Mouse (Mus musculus) forelimb bud, embryonic 11.5 days (tissue): ENCODE results near the gene Rtl8b.
"Not testable (repeated sequence)": the region's sequence is repeated elsewhere in the genome, so short reads cannot be mapped to it uniquely, and the experiment has no call there.

Source experiments
- DNase-seq: peaks from one replicate; pipeline ENCODE4 v3.0.0-alpha.2; 2012; ENCODE audit warnings: low read depth, low spot score

Gene Rtl8b

GRCm38 (mm10) chrX:53670294-53670693, at the start of gene Rtl8b:
Rtl8b (minus strand) TSS chrX:53670408.
- DNase-seq = peak; percentile 76

- DNase-seq = peak; percentile 64
Observed at GRCm38 (mm10) chrX:53716323-53717182, 46.3 kb upstream of the Rtl8b start.

GRCm38 (mm10) chrX:53715942-53716322, 45.7 kb upstream of the Rtl8b start:
- DNase-seq = no peak

- no peak for DNase-seq
Observed at GRCm38 (mm10) chrX:53702673-53703072, 32.5 kb upstream of the Rtl8b start.

- no peak for DNase-seq
Observed at GRCm38 (mm10) chrX:53699225-53699624, 29.0 kb upstream of the Rtl8b start.

- DNase-seq = no peak
Observed at GRCm38 (mm10) chrX:53694008-53694777, 24.0 kb upstream of the Rtl8b start.

GRCm38 (mm10) chrX:53693141-53693540, 22.9 kb upstream of the Rtl8b start:
- no peak for DNase-seq

- DNase-seq = no peak
Observed at GRCm38 (mm10) chrX:53692065-53692464, 21.9 kb upstream of the Rtl8b start.

- DNase-seq = not testable (repeated sequence)
Observed at GRCm38 (mm10) chrX:53684676-53685075, 14.5 kb upstream of the Rtl8b start.

GRCm38 (mm10) chrX:53682650-53683049, 12.4 kb upstream of the Rtl8b start:
- DNase-seq = not testable (repeated sequence)

GRCm38 (mm10) chrX:53676943-53677342, 6.7 kb upstream of the Rtl8b start:
- not testable (repeated sequence) for DNase-seq

- not testable (repeated sequence) for DNase-seq
Observed at GRCm38 (mm10) chrX:53670696-53671095, 488 bp upstream of the Rtl8b start.

- not testable (repeated sequence) for DNase-seq
Observed at GRCm38 (mm10) chrX:53669557-53670270, 494 bp downstream of the Rtl8b start.

- DNase-seq = not testable (repeated sequence)
Observed at GRCm38 (mm10) chrX:53652917-53653316, 17.3 kb downstream of the Rtl8b start.

GRCm38 (mm10) chrX:53645885-53646284, 24.3 kb downstream of the Rtl8b start:
- no peak for DNase-seq

GRCm38 (mm10) chrX:53642980-53643961, 26.9 kb downstream of the Rtl8b start, which contains the start of gene Rtl8a:
Rtl8a (minus strand) TSS chrX:53643682.
- DNase-seq = peak; percentile 72

GRCm38 (mm10) chrX:53642604-53642979, 27.6 kb downstream of the Rtl8b start:
- DNase-seq = not testable (repeated sequence)

GRCm38 (mm10) chrX:53638107-53638506, 32.1 kb downstream of the Rtl8b start:
- not testable (repeated sequence) for DNase-seq
